Mouse (Mus musculus) ES-E14 (cell line): ENCODE data around the gene Tmem44.

Experiments
- CHD2 ChIP-seq: IDR thresholded peaks from 2 replicates; pipeline ENCODE4 v1.6.1; 2014; ENCODE audit warnings: mild to moderate bottlenecking, low read depth, low read length, inconsistent platforms
- MAFK ChIP-seq: IDR thresholded peaks from 2 replicates; pipeline ENCODE4 v1.6.1; 2014; ENCODE audit warnings: mild to moderate bottlenecking, low read depth, low read length, inconsistent platforms; ENCODE audit not compliant: insufficient read depth
- ZC3H11A ChIP-seq: IDR thresholded peaks from 2 replicates; pipeline ENCODE4 v1.6.1; 2012; ENCODE audit warnings: low read depth, mild to moderate bottlenecking, inconsistent platforms, low read length, borderline replicate concordance
- ZNF384 ChIP-seq: IDR thresholded peaks from 2 replicates; pipeline ENCODE4 v1.6.1; 2012; ENCODE audit warnings: low read depth, low read length, inconsistent platforms

DNA sequence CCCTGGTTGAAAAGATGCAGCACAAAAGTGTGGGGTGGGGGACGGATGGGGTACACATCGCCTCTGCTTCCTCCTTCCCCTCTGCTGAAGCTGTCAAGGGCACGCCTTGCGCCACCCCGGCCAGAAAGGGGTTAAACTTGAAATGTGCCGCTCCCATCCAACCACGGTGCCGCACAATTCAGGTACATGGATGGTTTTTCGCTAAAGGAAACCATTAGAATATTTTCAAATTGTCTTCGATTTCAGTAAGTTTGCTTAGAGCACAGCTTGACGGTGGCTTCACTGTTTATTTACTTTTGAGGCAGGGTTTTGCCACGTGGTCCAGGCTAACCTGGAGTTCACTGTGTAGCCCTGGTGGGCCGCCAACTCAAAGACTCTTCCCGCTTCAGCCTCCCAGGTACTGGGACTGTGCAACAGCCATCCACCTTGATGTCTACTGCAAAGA is at the start of gene Tmem44:
- TF ChIP-seq MAFK (no peak), CHD2 (no peak), ZC3H11A (no peak), ZNF384 (no peak)
